8 mouse cellular contexts compared by ENCODE assay signal in the genomic region with DNA sequence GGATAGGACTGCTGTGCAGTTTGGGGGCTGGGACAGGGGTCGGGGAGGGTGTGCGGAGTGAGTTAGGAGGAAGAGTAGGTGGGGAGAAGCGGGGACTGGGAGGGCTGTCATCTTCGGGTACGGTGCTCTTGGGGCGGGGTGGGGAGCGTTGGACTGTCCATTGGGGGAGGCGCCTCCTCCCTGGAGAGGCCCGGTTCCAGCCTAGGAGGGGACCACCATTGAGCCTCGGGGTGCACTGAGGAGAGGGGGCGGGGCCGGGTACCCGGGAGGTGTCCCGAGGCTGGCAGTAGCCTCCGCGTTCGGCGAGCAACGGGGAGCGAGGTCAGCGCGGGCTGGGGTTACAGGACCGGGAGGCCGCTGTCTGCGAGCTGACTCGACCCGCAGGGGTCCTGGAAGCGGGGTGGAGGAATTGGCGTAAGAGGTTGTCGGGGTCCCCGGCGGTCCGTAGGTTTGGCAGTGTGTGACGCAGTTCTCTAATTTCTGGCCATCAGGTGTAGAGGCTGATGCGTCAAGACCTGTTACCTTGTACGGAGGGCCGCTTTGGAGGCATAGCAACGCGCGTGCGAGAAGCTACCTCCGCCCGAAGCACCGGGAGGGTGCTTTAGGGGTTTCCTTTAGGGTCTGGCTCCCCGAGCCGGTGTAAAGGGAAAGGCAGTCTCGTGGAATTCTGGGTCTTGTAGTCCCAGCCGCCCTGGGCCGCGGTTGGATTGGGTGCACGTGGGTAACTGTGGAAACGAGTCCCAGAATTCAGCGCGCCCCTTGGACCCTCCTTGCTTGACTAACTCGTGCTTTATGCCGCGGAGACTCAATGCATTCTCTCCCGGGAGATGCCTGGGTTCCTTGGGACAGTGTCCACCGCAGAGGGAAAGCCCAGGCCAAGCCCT. TPM values are rescaled to one million over a fixed set of nuclear protein-coding genes. Genes with fewer than 3 reads are reported as not detected.
DNase-seq lines count a peak whose midpoint lies in the region; ATAC-seq and TF ChIP-seq lines count a peak whose summit lies in the region.

No protein-coding gene starts in this region.

- TF ChIP-seq CTCF in E14TG2a.4 (conservative IDR thresholded peaks at IDR 0.05; ENCODE audit: low read length), result no peak
- no peak for TF ChIP-seq CTCF in layer of hippocampus, adult 2 months (conservative IDR thresholded peaks at IDR 0.05)
- TF ChIP-seq CTCF in lung, embryonic 14.5 days (IDR thresholded peaks at IDR 0.05; ENCODE audit: low read depth), result no peak
- TF ChIP-seq CTCF in olfactory bulb, adult 2 months (IDR thresholded peaks at IDR 0.05; ENCODE audit: insufficient read depth, low read depth, low read length), result no peak
- TF ChIP-seq CTCF in thymus, adult 2 months (IDR thresholded peaks at IDR 0.05; ENCODE audit: borderline replicate concordance, control insufficient read depth, extremely low read depth, insufficient read depth, low read length, poor library complexity), result no peak

- TF ChIP-seq POLR2A in olfactory bulb, adult 2 months (IDR thresholded peaks at IDR 0.05; ENCODE audit: insufficient read depth, low read depth, low read length), result peak; percentile 32; the same call in 1 of the 2 replicates
- peak; percentile 51 for TF ChIP-seq POLR2A in thymus, adult 2 months (IDR thresholded peaks at IDR 0.05; ENCODE audit: control insufficient read depth, extremely low read depth, insufficient read depth, low read length, poor library complexity)

- H3K27me3 ChIP-seq in E14TG2a.4 (ENCODE audit: insufficient read depth, low read length), result no peaks in the 10 kb centered on the region
- H3K27me3 ChIP-seq in forebrain, embryonic 15.5 days, result no peaks in the 10 kb centered on the region
- no peaks in the 10 kb centered on the region for H3K27me3 ChIP-seq in lung, embryonic 14.5 days (ENCODE audit: insufficient read depth, low read length)
- H3K27me3 ChIP-seq in thymus, adult 2 months (ENCODE audit: control insufficient read depth, insufficient read depth, low read length), result no peaks in the 10 kb centered on the region; the same call in 1 of the 2 replicates

- H3K4me2 ChIP-seq in forebrain, embryonic 15.5 days (replicated peaks), result peak overlapping the region; percentile 86
- H3K4me2 ChIP-seq in lung, embryonic 14.5 days, result peak overlapping the region; percentile 96

- H3K4me3 ChIP-seq in E14TG2a.4 (replicated peaks; ENCODE audit: low read length), result peak overlapping the region; percentile 94
- H3K4me3 ChIP-seq in forebrain, embryonic 15.5 days, result peak overlapping the region; percentile 69
- peak overlapping the region; percentile 93 for H3K4me3 ChIP-seq in layer of hippocampus, adult 2 months
- H3K4me3 ChIP-seq in lung, embryonic 14.5 days (ENCODE audit: low read depth, low read length), result peak overlapping the region; percentile 79
- H3K4me3 ChIP-seq in olfactory bulb, adult 2 months (ENCODE audit: insufficient read depth, low read depth, low read length), result peak overlapping the region; percentile 74
- H3K4me3 ChIP-seq in thymus, adult 2 months (ENCODE audit: control insufficient read depth, insufficient read depth, low read length), result peak overlapping the region; percentile 55

- ATAC-seq in forebrain, embryonic 15.5 days (replicated peaks), result peak; percentile 84
- peak; percentile 72 for ATAC-seq in lung, embryonic 14.5 days (ENCODE audit: insufficient read depth)

- 1% methylated on average over 56 of the region's 59 CpGs for WGBS in forebrain, embryonic 15.5 days
- WGBS in lung, embryonic 14.5 days, result under 1% methylated on average over 56 of the region's 59 CpGs
- WGBS in olfactory bulb, adult 2 months, result under 1% methylated on average over 59 of the region's 59 CpGs
- under 1% methylated on average over 59 of the region's 59 CpGs for WGBS in thymus, adult 2 months

- peak overlapping the region; percentile 82 for H3K9ac ChIP-seq in forebrain, embryonic 15.5 days (replicated peaks)
- peak overlapping the region; percentile 68 for H3K9ac ChIP-seq in lung, embryonic 14.5 days

- peaks cover 26% of the 10 kb centered on the region for H3K4me1 ChIP-seq in E14TG2a.4 (replicated peaks; ENCODE audit: low read depth, low read length)
- peaks cover 21% of the 10 kb centered on the region for H3K4me1 ChIP-seq in forebrain, embryonic 15.5 days
- H3K4me1 ChIP-seq in lung, embryonic 14.5 days (ENCODE audit: insufficient read depth), result no peaks in the 10 kb centered on the region
- H3K4me1 ChIP-seq in olfactory bulb, adult 2 months (ENCODE audit: control insufficient read depth, insufficient read depth, low read length), result peaks cover 2% of the 10 kb centered on the region; the same call in 1 of the 2 replicates
- peaks cover 7% of the 10 kb centered on the region for H3K4me1 ChIP-seq in thymus, adult 2 months (replicated peaks; ENCODE audit: control insufficient read depth, insufficient read depth, low read length)

- intact Hi-C loops in heart, postnatal 36 days (cut with DNase I), result loop anchor here (5.0 to 10.0 kb wide), 4 partner anchors 45 to 573 kb away; partner anchors contain the start of genes Ociad1, Sgcb and Usp46

- DNase-seq in c-Kit-positive CD71-positive TER-119-negative erythroid progenitor cells, embryonic 14.5 days (ENCODE audit: low read depth), result peak; percentile 91
- DNase-seq in heart, postnatal 36 days, result peak; percentile 84 to 85
- DNase-seq in layer of hippocampus, adult 2 months (ENCODE audit: low spot score in 2 of 2), result peak; percentile 90 to 94
- DNase-seq in lung, embryonic 14.5 days, result peak; percentile 95
- peak; percentile 88 for DNase-seq in thymus, adult 2 months

- H3K36me3 ChIP-seq in E14TG2a.4 (ENCODE audit: insufficient read depth, low read length), result no peaks in the 10 kb centered on the region
- H3K36me3 ChIP-seq in forebrain, embryonic 15.5 days, result no peaks in the 10 kb centered on the region
- no peaks in the 10 kb centered on the region for H3K36me3 ChIP-seq in lung, embryonic 14.5 days (ENCODE audit: insufficient read depth)
- no peaks in the 10 kb centered on the region for H3K36me3 ChIP-seq in thymus, adult 2 months (ENCODE audit: control insufficient read depth, insufficient read depth, low read length)

- no peaks in the 10 kb centered on the region for H3K9me3 ChIP-seq in E14TG2a.4 (ENCODE audit: low read length)
- H3K9me3 ChIP-seq in forebrain, embryonic 15.5 days, result no peaks in the 10 kb centered on the region
- no peaks in the 10 kb centered on the region for H3K9me3 ChIP-seq in lung, embryonic 14.5 days (ENCODE audit: low read depth, low read length)

- peak overlapping the region; percentile 98 for H3K27ac ChIP-seq in forebrain, embryonic 15.5 days (replicated peaks)
- H3K27ac ChIP-seq in layer of hippocampus, adult 2 months, result peak overlapping the region; percentile 93
- peak overlapping the region; percentile 75 for H3K27ac ChIP-seq in lung, embryonic 14.5 days (ENCODE audit: low read depth)
- no peak overlapping the region; the same call in 1 of the 2 replicates for H3K27ac ChIP-seq in olfactory bulb, adult 2 months (ENCODE audit: insufficient read depth, low read depth, low read length)
- no peak overlapping the region for H3K27ac ChIP-seq in thymus, adult 2 months (ENCODE audit: control insufficient read depth, insufficient read depth, low read length)

RNA-seq across cellular contexts. Expression of gene Dcun1d4, which starts 11.3 kb away (rescaled TPM):
- 41.5 and 45.3 TPM in 2 replicates for polyA plus RNA-seq in forebrain, embryonic 15.5 days (2015; fragmentation: Nextera tagmentation; extraction: Ambion mirVana)
- 10 to 100 TPM; 14.7 to 18.2 TPM for total RNA-seq in heart, postnatal 36 days (2021)
- total RNA-seq in layer of hippocampus, adult 2 months (2021), result 100 to 1,000 TPM; 124 to 132 TPM
- 32.4 and 34.5 TPM in 2 replicates for polyA plus RNA-seq in lung, embryonic 14.5 days (2014; fragmentation: Nextera tagmentation; extraction: Ambion mirVana)
- not detected in 2 replicates for polyA plus RNA-seq in olfactory bulb, adult 2 months (2012; ENCODE audit: insufficient read depth, insufficient read length, low replicate concordance, missing spikeins)
- polyA plus RNA-seq in thymus, adult 2 months (2012; rRNA removed), result 2.9 and 3.9 TPM in 2 replicates

Comparison
In these comparisons a context has a peak if more than half of its experiments do, and no peak if none do; other contexts are left out.
1. H3K27ac ChIP-seq: peak in forebrain, embryonic 15.5 days (single experiment), layer of hippocampus, adult 2 months (single experiment) and lung, embryonic 14.5 days (single experiment); none in olfactory bulb, adult 2 months (single experiment) and thymus, adult 2 months (single experiment).
2. Peak in every context shown above with its lines, with median percentiles within 50 percentile points of each other: H3K4me3 ChIP-seq and DNase-seq.